Mouse (Mus musculus) embryonic facial prominence, embryonic 14.5 days (tissue): Measurements from ENCODE around the gene Ccdc12. TPM values are rescaled to one million over a fixed set of nuclear protein-coding genes. Genes with fewer than 3 reads are reported as not detected.

Experiments
- ATAC-seq: fragments of 200-750 bp; cut with Nextera tagmentation; 2 replicates; pipeline ENCODE4 v1.8.0; 2017; ENCODE audit warnings: low read depth, moderate number of reproducible peaks, moderate TSS enrichment
- DNase-seq: peaks from one replicate; pipeline ENCODE4 v3.0.0-alpha.2; 2015; ENCODE audit warnings: low spot score
- H3K27ac ChIP-seq: fragments of 300-500 bp; sonication (generic); replicated peaks from 2 replicates; pipeline ENCODE4 v1.5.1; 2014; ENCODE audit warnings: low read depth, mild to moderate bottlenecking, low read length, moderate library complexity
- H3K27me3 ChIP-seq: fragments of 300-500 bp; sonication (generic); replicated peaks from 2 replicates; pipeline ENCODE4 v1.6.1; 2014; ENCODE audit warnings: low read length; ENCODE audit not compliant: control insufficient read depth, insufficient read depth
- H3K36me3 ChIP-seq: fragments of 300-500 bp; sonication (generic); 2 replicates; pipeline ENCODE4 v1.6.1; 2014; ENCODE audit warnings: low read length, mixed read lengths; ENCODE audit not compliant: control insufficient read depth, insufficient read depth
- H3K4me1 ChIP-seq: fragments of 300-500 bp; sonication (generic); 2 replicates; pipeline ENCODE4 v1.6.1; 2014; ENCODE audit warnings: antibody characterized with exemption, low read length; ENCODE audit not compliant: control insufficient read depth, insufficient read depth
- H3K4me2 ChIP-seq: fragments of 300-500 bp; sonication (generic); 2 replicates; pipeline ENCODE4 v1.6.1; 2014; ENCODE audit warnings: low read depth, mild to moderate bottlenecking, low read length, moderate library complexity, mixed read lengths
- H3K4me3 ChIP-seq: fragments of 300-500 bp; sonication (generic); 2 replicates; pipeline ENCODE4 v1.5.1; 2014; ENCODE audit warnings: low read depth, mild to moderate bottlenecking, low read length
- H3K9ac ChIP-seq: fragments of 300-500 bp; sonication (generic); 2 replicates; pipeline ENCODE4 v1.6.1; 2014; ENCODE audit warnings: low read depth, mild to moderate bottlenecking, low read length, moderate library complexity, mixed read lengths
- H3K9me3 ChIP-seq: fragments of 300-500 bp; sonication (generic); 2 replicates; pipeline ENCODE4 v1.6.1; 2016; ENCODE audit warnings: low read length; ENCODE audit not compliant: control insufficient read depth
- WGBS: fragments of 180-500 bp; shearing (Covaris S2); extraction: QIAGEN DNeasy Blood & Tissue Kit; methylation state at CpG from one replicate; pipeline ENCODE4 v1.1.7; 2014; 5-methylcytosine and 5-hydroxymethylcytosine counted together
- polyA plus RNA-seq: library from polyadenylated mRNA; unstranded; fragments of >200 nt; fragmentation: Nextera tagmentation; extraction: Ambion mirVana; gene quantifications from 2 replicates; pipeline ENCODE4 v1.2.1, GENCODE M21; 2014

Gene Ccdc12
- polyA plus RNA-seq, 1 experiment from 2014 or later = 104 TPM

GRCm38 (mm10) chr9:110711532-110711931 is 55.2 kb downstream of the Ccdc12 start:
- WGBS = 92% methylated on average over 1 of the region's 1 CpGs
- Histone ChIP-seq H3K4me2 (no peak overlapping the region), H3K27ac (no peak overlapping the region), H3K27me3 (no peaks in the 10 kb centered on the region), H3K4me1 (no peaks in the 10 kb centered on the region), H3K4me3 (no peak overlapping the region), H3K9ac (no peak overlapping the region), H3K36me3 (peaks cover 21% of the 10 kb centered on the region), H3K9me3 (no peaks in the 10 kb centered on the region)
- DNase-seq (no peak), ATAC-seq (no peak)

DNA sequence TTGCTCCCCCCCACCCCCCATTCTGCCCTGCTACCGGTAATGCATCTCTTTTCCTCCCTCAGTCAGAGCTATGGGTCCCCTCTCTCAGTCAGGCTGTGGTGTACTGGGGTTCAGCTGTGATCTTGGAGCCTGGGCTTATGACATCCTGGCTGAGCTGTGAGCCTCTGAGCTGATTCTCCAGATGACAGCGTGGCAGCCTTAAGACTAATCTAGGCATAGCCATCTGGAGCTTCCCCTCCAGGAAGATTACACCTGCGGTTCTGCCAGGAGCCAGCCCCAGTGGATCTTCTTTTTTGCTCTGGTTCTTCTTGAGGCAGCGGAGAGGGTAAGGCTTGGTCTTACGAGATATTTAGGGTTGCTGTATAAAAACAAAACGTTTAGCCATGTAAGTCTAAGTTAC is 55.7 kb downstream of the Ccdc12 start:
- no peak overlapping the region for H3K9ac ChIP-seq
- H3K4me2 ChIP-seq = no peak overlapping the region
- WGBS = 86% methylated on average over 6 of the region's 6 CpGs
- no peaks in the 10 kb centered on the region for H3K27me3 ChIP-seq
- H3K36me3 ChIP-seq = peaks cover 21% of the 10 kb centered on the region
- ATAC-seq (no peak), DNase-seq (no peak)
- H3K27ac ChIP-seq = no peak overlapping the region
- no peaks in the 10 kb centered on the region for H3K9me3 ChIP-seq
- 0 out of 2 replicates have a peak, but pooled peaks cover 2% of the 10 kb centered on the region for H3K4me1 ChIP-seq
- H3K4me3 ChIP-seq = no peak overlapping the region

DNA sequence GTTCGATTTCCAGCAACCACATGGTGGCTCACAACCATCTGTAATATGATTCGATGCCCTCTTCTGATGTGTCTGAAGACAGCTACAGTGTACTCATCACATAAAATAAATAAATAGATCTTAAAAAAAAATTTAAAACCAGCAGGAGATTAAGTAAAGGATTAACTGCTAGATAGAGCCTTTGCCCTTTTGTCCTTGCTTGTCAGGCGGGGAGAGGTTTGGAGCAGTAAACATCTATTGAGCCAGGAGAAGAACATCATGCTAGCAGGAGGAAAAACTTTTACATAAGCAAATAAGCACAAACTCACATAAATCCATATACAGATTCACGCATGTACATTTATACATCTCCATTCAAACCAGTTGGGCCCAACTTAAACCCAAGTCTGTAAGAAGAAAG is 56.2 kb downstream of the Ccdc12 start:
- Histone ChIP-seq H3K9ac (no peak overlapping the region), H3K4me3 (no peak overlapping the region), H3K4me2 (no peak overlapping the region), H3K36me3 (peaks cover 21% of the 10 kb centered on the region), H3K9me3 (no peaks in the 10 kb centered on the region), H3K4me1 (0 out of 2 replicates have a peak, but pooled peaks cover 5% of the 10 kb centered on the region), H3K27ac (no peak overlapping the region), H3K27me3 (no peaks in the 10 kb centered on the region)
- DNase-seq = no peak
- WGBS = 91% methylated on average over 4 of the region's 4 CpGs
- ATAC-seq = no peak

DNA sequence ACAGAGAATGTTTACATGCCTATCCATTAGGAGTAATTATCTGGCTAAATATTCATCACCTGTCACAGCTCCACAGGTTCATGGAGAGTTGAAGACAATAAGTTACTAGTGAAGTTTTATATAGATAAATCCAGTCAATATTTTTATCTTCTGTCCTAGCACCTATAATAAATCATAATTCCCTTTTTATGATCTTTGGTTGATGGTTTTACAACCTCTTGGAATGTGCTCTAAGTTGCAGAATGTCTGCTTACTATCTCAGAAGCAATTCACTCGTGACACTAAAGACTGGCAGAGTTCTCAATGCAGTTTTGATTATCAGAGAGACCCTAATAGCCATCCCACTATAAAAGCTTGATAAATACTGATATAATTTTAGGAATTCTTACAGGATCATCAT is 57.1 kb downstream of the Ccdc12 start:
- WGBS = 71% methylated on average over 1 of the region's 1 CpGs
- no peak overlapping the region for H3K4me3 ChIP-seq
- H3K4me1 ChIP-seq = 0 out of 2 replicates have a peak, but pooled peaks cover 5% of the 10 kb centered on the region
- no peak overlapping the region for H3K27ac ChIP-seq
- H3K27me3 ChIP-seq = no peaks in the 10 kb centered on the region
- peaks cover 21% of the 10 kb centered on the region for H3K36me3 ChIP-seq
- no peak for ATAC-seq
- DNase-seq = no peak
- no peak overlapping the region for H3K4me2 ChIP-seq
- no peak overlapping the region for H3K9ac ChIP-seq
- H3K9me3 ChIP-seq = no peaks in the 10 kb centered on the region

DNA sequence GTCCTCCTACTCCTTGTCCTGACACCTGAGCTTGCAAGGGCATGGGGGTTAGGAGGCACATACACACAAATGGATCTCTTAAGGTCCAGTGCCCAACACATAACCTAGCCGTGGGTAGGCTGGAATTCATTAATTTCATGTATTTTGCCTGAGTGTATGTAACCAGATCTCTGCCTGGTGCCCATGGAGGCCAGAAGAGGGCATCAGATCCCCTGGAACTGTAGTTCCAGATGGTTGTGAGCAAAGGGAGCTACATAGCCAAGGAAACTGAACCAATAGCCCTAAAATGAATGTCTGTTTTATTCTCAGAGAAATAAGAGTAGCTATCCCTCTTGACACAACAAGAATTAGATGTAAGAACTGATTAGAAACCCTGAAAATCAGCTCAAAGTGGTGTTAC is 59.1 kb downstream of the Ccdc12 start:
- H3K9ac ChIP-seq = no peak overlapping the region
- H3K9me3 ChIP-seq = no peaks in the 10 kb centered on the region
- H3K36me3 ChIP-seq = peaks cover 21% of the 10 kb centered on the region
- DNase-seq (no peak), ATAC-seq (no peak)
- H3K4me3 ChIP-seq = no peak overlapping the region
- no peak overlapping the region for H3K27ac ChIP-seq
- no peaks in the 10 kb centered on the region for H3K27me3 ChIP-seq
- 0 out of 2 replicates have a peak, but pooled peaks cover 5% of the 10 kb centered on the region for H3K4me1 ChIP-seq
- H3K4me2 ChIP-seq = no peak overlapping the region
- 12% methylated on average over 1 of the region's 1 CpGs for WGBS

DNA sequence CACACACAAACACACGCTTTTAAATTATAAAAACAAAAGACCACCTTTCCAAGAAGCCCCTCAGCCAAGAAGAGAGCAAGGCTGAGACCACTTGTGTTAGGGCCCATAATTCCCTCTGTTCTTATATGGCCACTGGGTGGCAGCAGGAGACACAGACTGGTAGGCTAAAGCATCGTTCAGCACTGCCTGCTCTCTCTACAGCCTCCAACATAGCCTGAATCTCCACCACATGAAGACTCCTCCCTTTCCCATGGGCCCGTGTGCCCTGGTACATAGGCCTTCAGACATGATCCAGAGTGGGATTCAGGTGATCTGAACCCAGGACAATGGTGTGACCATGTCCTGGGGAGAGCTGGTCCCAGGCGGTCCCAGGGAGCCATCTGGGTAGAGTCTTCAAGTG is 60.5 kb downstream of the Ccdc12 start:
- H3K27ac ChIP-seq = no peak overlapping the region
- H3K4me3 ChIP-seq = no peak overlapping the region
- H3K27me3 ChIP-seq = no peaks in the 10 kb centered on the region
- H3K9ac ChIP-seq = no peak overlapping the region
- H3K36me3 ChIP-seq = peaks cover 17% of the 10 kb centered on the region
- H3K4me1 ChIP-seq = 0 out of 2 replicates have a peak, but pooled peaks cover 5% of the 10 kb centered on the region
- 23% methylated on average over 4 of the region's 4 CpGs for WGBS
- H3K9me3 ChIP-seq = no peaks in the 10 kb centered on the region
- peak; percentile 90 for DNase-seq
- no peak overlapping the region for H3K4me2 ChIP-seq
- peak; percentile 62 for ATAC-seq

DNA sequence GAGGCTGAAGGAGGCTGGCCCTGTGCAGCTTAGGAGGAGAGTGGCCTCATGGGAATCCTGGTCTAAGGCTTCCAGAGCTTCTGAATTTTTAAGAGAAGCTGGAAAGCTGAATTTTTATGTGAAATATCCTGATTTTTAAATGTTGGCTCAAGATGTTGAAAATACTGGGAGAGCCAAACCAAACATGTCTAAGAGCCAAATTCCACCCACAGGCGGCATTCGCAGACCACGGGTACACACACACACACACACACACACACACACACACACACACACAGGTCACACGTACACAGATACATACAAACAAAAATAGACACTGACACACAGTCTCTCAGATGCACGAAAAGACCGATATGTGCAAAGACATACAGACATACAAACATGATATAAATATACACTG is 61.8 kb downstream of the Ccdc12 start:
- Histone ChIP-seq H3K4me1 (0 out of 2 replicates have a peak, but pooled peaks cover 5% of the 10 kb centered on the region), H3K36me3 (peaks cover 9% of the 10 kb centered on the region), H3K27me3 (no peaks in the 10 kb centered on the region), H3K27ac (peak overlapping the region; percentile 17; the same call in 1 of the 2 replicates), H3K4me3 (no peak overlapping the region), H3K4me2 (no peak overlapping the region), H3K9me3 (no peaks in the 10 kb centered on the region), H3K9ac (no peak overlapping the region)
- ATAC-seq = no peak
- 61% methylated on average over 6 of the region's 6 CpGs for WGBS
- DNase-seq = peak; percentile 61

DNA sequence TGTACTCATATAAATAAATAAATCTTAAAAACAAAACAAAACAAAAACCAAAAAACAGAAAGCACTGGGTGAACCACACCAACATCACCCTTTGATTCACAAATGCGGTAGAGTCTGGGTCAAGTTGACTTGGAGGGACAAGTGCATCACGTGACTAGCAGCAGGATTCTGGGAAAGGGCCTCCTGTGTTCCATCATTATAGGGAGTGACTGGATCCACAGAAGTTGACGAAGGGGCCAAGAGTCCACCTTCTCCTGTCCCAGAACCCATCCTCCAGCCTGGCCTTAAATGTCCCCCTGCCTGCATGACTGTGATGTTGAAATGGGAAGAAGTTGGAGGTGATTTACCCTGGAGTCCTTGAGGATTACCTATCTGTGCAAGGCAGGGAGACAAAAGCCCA is 62.5 kb downstream of the Ccdc12 start:
- no peaks in the 10 kb centered on the region for H3K27me3 ChIP-seq
- no peak for ATAC-seq

DNA sequence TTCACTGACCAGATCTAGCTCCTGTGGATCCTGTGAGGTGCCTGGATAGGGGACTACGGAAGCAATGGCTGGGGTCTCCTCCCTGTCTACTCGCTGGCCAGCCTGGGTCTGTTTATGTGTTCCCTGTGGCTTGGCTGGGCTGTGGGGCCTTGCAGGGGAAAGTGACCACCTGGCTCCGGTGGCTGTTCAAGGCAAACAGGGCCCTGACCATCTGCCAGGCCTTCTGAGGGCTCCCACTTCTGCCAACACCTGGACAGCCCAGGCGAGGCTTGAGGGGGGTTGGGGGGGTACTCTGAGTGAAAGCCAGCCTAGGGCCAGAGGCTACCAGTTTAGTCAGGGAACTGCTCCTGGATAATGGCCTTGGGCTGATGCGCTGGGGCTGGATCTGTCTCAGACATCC is 63.7 kb downstream of the Ccdc12 start:
- no peak overlapping the region for H3K4me2 ChIP-seq
- peaks cover 25% of the 10 kb centered on the region for H3K36me3 ChIP-seq
- H3K27ac ChIP-seq = no peak overlapping the region
- H3K9me3 ChIP-seq = no peaks in the 10 kb centered on the region
- ATAC-seq = no peak
- no peak overlapping the region for H3K9ac ChIP-seq
- 0 out of 2 replicates have a peak, but pooled peaks cover 5% of the 10 kb centered on the region for H3K4me1 ChIP-seq
- no peak overlapping the region for H3K4me3 ChIP-seq
- DNase-seq = no peak
- H3K27me3 ChIP-seq = no peaks in the 10 kb centered on the region
- 52% methylated on average over 5 of the region's 5 CpGs for WGBS

More for the DNA sequence above, 62.5 kb downstream of the Ccdc12 start:
- 75% methylated on average over 3 of the region's 3 CpGs for WGBS
- Histone ChIP-seq H3K9me3 (no peaks in the 10 kb centered on the region), H3K4me1 (0 out of 2 replicates have a peak, but pooled peaks cover 5% of the 10 kb centered on the region), H3K4me3 (no peak overlapping the region), H3K9ac (no peak overlapping the region), H3K36me3 (peaks cover 14% of the 10 kb centered on the region), H3K27ac (no peak overlapping the region), H3K4me2 (no peak overlapping the region)
- no peak for DNase-seq
